Mouse (Mus musculus): ENCODE results near the gene Lrrc46.

DNA sequence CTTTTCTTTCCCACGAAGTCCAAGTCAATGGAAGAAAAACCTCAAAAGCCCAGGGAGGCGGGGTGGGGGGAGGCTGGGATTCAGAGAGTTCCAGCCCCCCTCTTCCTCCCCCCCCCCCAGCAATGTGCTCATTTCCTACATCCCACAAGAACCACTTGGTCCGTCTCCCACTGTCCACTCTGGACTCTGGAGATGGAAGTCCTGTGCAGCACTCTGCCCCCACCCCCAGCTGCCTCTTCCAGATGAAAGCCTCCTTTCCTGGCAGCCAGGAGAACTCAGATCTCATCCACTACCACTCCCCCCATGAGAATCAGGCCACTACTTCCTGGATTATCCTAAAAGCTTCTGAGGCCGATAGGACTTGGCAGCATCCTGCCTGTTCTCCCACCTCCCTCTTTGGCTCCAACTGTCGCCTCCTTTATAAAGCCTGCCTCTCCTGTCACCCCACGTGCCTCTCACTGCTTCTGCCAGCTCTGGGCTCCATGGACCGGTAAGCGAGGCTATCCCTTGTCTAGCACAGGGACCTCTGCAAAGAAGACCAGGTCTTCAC lies 28.0 kb downstream of the Lrrc46 start, which contains the start of gene Sp6:
- TF ChIP-seq CTCF (IDR thresholded peaks at IDR 0.05; ENCODE audit: control insufficient read depth, insufficient read depth, insufficient read length) (no peak), USF1 (IDR thresholded peaks at IDR 0.05; ENCODE audit: low read depth) (no peak), MAX (IDR thresholded peaks at IDR 0.05) (no peak), CEBPB (IDR thresholded peaks at IDR 0.05; ENCODE audit: low read depth) (no peak), MYOD1 (IDR thresholded peaks at IDR 0.05; ENCODE audit: control insufficient read depth, insufficient read length, low read depth) (no peak), MYOG (IDR thresholded peaks at IDR 0.05; ENCODE audit: control insufficient read depth, extremely low read depth, insufficient read length) (no peak), FOSL1 (IDR thresholded peaks at IDR 0.05; ENCODE audit: insufficient read depth, low read length, poor library complexity, severe bottlenecking) (no peak)

Data from C2C12 (cell line).